ENCODE assay signal across 8 mouse cellular contexts in the genomic region with DNA sequence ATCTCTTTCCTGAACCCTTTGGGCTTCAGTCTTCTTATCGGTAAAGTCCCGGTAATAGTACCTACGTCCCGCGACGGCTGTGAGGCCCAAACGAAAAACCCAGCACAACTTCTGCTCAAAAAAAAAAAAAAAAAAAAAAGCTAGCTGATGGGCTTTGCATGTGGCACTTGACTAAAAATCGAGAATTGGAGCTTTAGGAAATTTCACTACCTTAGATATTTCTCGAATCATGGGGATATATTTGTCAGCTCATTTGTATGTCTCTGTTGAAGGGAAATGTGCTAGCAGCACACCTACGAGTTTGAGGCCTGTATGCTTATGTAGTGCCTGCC. TPM values are rescaled to one million over a fixed set of nuclear protein-coding genes. Genes with fewer than 3 reads are reported as not detected.
A peak's percentile ranks its signal among the peaks of the same experiment; 100 is the strongest.
DNase-seq lines count a peak whose midpoint lies in the region; ATAC-seq and TF ChIP-seq lines count a peak whose summit lies in the region.

No protein-coding gene starts in this region.

- H3K9me3 ChIP-seq in kidney, postnatal 0 days (replicated peaks; ENCODE audit: low read length): no peaks in the 10 kb centered on the region
- H3K9me3 ChIP-seq in hindbrain, embryonic 16.5 days (ENCODE audit: control insufficient read depth, low read length): no peaks in the 10 kb centered on the region

- peak overlapping the region; percentile 92 for H3K4me3 ChIP-seq in kidney, postnatal 0 days (replicated peaks; ENCODE audit: low read depth, low read length)
- H3K4me3 ChIP-seq in hindbrain, embryonic 16.5 days (ENCODE audit: low read length): peak overlapping the region; percentile 53
- H3K4me3 ChIP-seq in myocyte: peak overlapping the region; percentile 75

- H3K4me1 ChIP-seq in kidney, postnatal 0 days (replicated peaks; ENCODE audit: insufficient read depth, low read length): 0 out of 2 replicates have a peak, but pooled peaks cover 4% of the 10 kb centered on the region
- H3K4me1 ChIP-seq in hindbrain, embryonic 16.5 days (ENCODE audit: control insufficient read depth, insufficient read depth, low read depth, low read length): peaks cover 11% of the 10 kb centered on the region

- peak overlapping the region; percentile 80; the same call in 1 of the 2 replicates for H3K27ac ChIP-seq in kidney, postnatal 0 days
- no peak overlapping the region for H3K27ac ChIP-seq in hindbrain, embryonic 16.5 days (ENCODE audit: low read depth, low read length)

- WGBS in kidney, postnatal 0 days: 1% methylated on average over 10 of the region's 10 CpGs
- WGBS in hindbrain, embryonic 16.5 days: 2% methylated on average over 10 of the region's 10 CpGs

- TF ChIP-seq CTCF in kidney, postnatal 0 days (IDR thresholded peaks at IDR 0.05; ENCODE audit: low read depth): no peak

- no peaks in the 10 kb centered on the region for H3K36me3 ChIP-seq in kidney, postnatal 0 days (ENCODE audit: insufficient read depth, low read length)
- H3K36me3 ChIP-seq in hindbrain, embryonic 16.5 days (ENCODE audit: control insufficient read depth, insufficient read depth, low read length): no peaks in the 10 kb centered on the region
- no peaks in the 10 kb centered on the region for H3K36me3 ChIP-seq in myocyte (ENCODE audit: control insufficient read depth, insufficient read depth)

- H3ac ChIP-seq in myocyte (ENCODE audit: control insufficient read depth, insufficient read length): peak overlapping the region; percentile 69

- peak overlapping the region; percentile 79 for H3K4me2 ChIP-seq in kidney, postnatal 0 days (ENCODE audit: low read length)
- H3K4me2 ChIP-seq in hindbrain, embryonic 16.5 days (ENCODE audit: low read length): peak overlapping the region; percentile 69
- peak overlapping the region; percentile 85 for H3K4me2 ChIP-seq in myocyte (ENCODE audit: low read depth)

- peak overlapping the region; percentile 89 for H3K9ac ChIP-seq in kidney, postnatal 0 days (ENCODE audit: low read depth, low read length)
- peak overlapping the region; percentile 84 for H3K9ac ChIP-seq in hindbrain, embryonic 16.5 days (ENCODE audit: low read depth, low read length)

- H3K27me3 ChIP-seq in kidney, postnatal 0 days (ENCODE audit: insufficient read depth, low read length): no peaks in the 10 kb centered on the region
- no peaks in the 10 kb centered on the region for H3K27me3 ChIP-seq in hindbrain, embryonic 16.5 days (replicated peaks; ENCODE audit: control insufficient read depth, insufficient read depth, low read length)
- no peaks in the 10 kb centered on the region for H3K27me3 ChIP-seq in myocyte (ENCODE audit: control insufficient read depth, insufficient read depth, insufficient read length)

- DNase-seq in kidney, postnatal 0 days (ENCODE audit: low spot score): no peak
- DNase-seq in kidney, postnatal 25 days: no peak
- no peak for DNase-seq in ovary, postnatal 36 days (ENCODE audit: low spot score)
- DNase-seq in kidney, adult 18-20 months: no peak
- no peak for DNase-seq in frontal cortex, postnatal 14 days (ENCODE audit: low spot score in 2 of 2)

- H3K79me2 ChIP-seq in myocyte (ENCODE audit: control insufficient read depth, insufficient read depth): peaks cover 55% of the 10 kb centered on the region

- no peak for ATAC-seq in kidney, postnatal 0 days (replicated peaks; ENCODE audit: low FRiP score, low read depth)
- ATAC-seq in common myeloid progenitor, adult 5-6 weeks (replicated peaks; ENCODE audit: low read depth, poor library complexity, severe bottlenecking): peak; percentile 6; the same call in 1 of the 2 replicates
- ATAC-seq in hindbrain, embryonic 16.5 days: no peak

- TF ChIP-seq POLR2A in myocyte (IDR thresholded peaks at IDR 0.05; ENCODE audit: insufficient read length, low read depth): no peak

TF ChIP-seq in myocyte, 11 proteins besides CTCF, POLR2A, EP300 and RAD21:
- TF ChIP-seq MYOD1 (IDR thresholded peaks at IDR 0.05; ENCODE audit: control insufficient read depth in 1 of 3, insufficient read length in 2 of 3, low read depth in 2 of 3) (no peak), TCF12 (IDR thresholded peaks at IDR 0.05; ENCODE audit: insufficient read depth, poor library complexity, severe bottlenecking) (no peak), REST (IDR thresholded peaks at IDR 0.05; ENCODE audit: insufficient read depth, insufficient read length) (no peak), MAX (IDR thresholded peaks at IDR 0.05; ENCODE audit: low read depth) (no peak), USF1 (IDR thresholded peaks at IDR 0.05; ENCODE audit: low read depth) (no peak), E2F4 (IDR thresholded peaks at IDR 0.05; ENCODE audit: insufficient read depth) (no peak), TCF3 (IDR thresholded peaks at IDR 0.05; ENCODE audit: insufficient read length, low read depth) (no peak), CEBPB (IDR thresholded peaks at IDR 0.05; ENCODE audit: insufficient read depth, poor library complexity, severe bottlenecking) (no peak), POLR2AphosphoS2 (IDR thresholded peaks at IDR 0.05; ENCODE audit: insufficient read length, low read depth) (no peak), MYOG (IDR thresholded peaks at IDR 0.05; ENCODE audit: control insufficient read depth in 1 of 3, insufficient read depth in 1 of 3, insufficient read length in 2 of 3, low read depth in 2 of 3) (no peak), SRF (IDR thresholded peaks at IDR 0.05; ENCODE audit: control insufficient read depth, insufficient read length, low read depth) (no peak)

RNA-seq across cellular contexts. Expression of gene Arpp19, which starts 0.9 kb away (rescaled TPM):
- polyA plus RNA-seq in kidney, postnatal 0 days (2015; fragmentation: Nextera tagmentation; extraction: Ambion mirVana): 360 and 366 TPM in 2 replicates
- 121 and 223 TPM in 2 replicates for total RNA-seq in common myeloid progenitor, adult 5-6 weeks (2017)
- 197 and 208 TPM in 2 replicates for polyA plus RNA-seq in hindbrain, embryonic 16.5 days (2015; fragmentation: Nextera tagmentation; extraction: Ambion mirVana)
- 160 TPM for polyA plus RNA-seq in myocyte (2012; fragmentation: generic; extraction: Trizol)

RNA-seq across cellular contexts. Expression of gene Myo5a, which starts 32.5 kb away (rescaled TPM):
- polyA plus RNA-seq in kidney, postnatal 0 days (2015; fragmentation: Nextera tagmentation; extraction: Ambion mirVana): 11.8 and 13.5 TPM in 2 replicates
- total RNA-seq in common myeloid progenitor, adult 5-6 weeks (2017): 104 and 122 TPM in 2 replicates
- polyA plus RNA-seq in hindbrain, embryonic 16.5 days (2015; fragmentation: Nextera tagmentation; extraction: Ambion mirVana): 23.6 and 26.8 TPM in 2 replicates
- 15.4 TPM for polyA plus RNA-seq in myocyte (2012; fragmentation: generic; extraction: Trizol)
